Mouse (Mus musculus) hindbrain, embryonic 10.5 days (tissue): ENCODE data around the gene Sva. TPM values are rescaled to one million over a fixed set of nuclear protein-coding genes. Genes with fewer than 3 reads are reported as not detected.

ENCODE experiments used
- DNase-seq: peaks from one replicate; pipeline ENCODE4 v3.0.0-alpha.2; 2017; ENCODE audit warnings: low spot score
- H3K27ac ChIP-seq: fragments of 300-500 bp; sonication (generic); 2 replicates; pipeline ENCODE4 v1.5.1; 2016; ENCODE audit warnings: mild to moderate bottlenecking, moderate library complexity
- H3K27me3 ChIP-seq: fragments of 300-500 bp; sonication (generic); 2 replicates; pipeline ENCODE4 v1.6.1; 2016; ENCODE audit warnings: mild to moderate bottlenecking; ENCODE audit not compliant: poor library complexity, insufficient read depth, severe bottlenecking
- H3K36me3 ChIP-seq: fragments of 300-500 bp; sonication (generic); 2 replicates; pipeline ENCODE4 v1.6.1; 2016; ENCODE audit warnings: mild to moderate bottlenecking, moderate library complexity
- H3K4me1 ChIP-seq: fragments of 300-500 bp; sonication (generic); replicated peaks from 2 replicates; pipeline ENCODE4 v1.6.1; 2016; ENCODE audit warnings: mild to moderate bottlenecking
- H3K4me3 ChIP-seq: fragments of 300-500 bp; sonication (generic); 2 replicates; pipeline ENCODE4 v1.5.1; 2016; ENCODE audit warnings: mild to moderate bottlenecking, moderate library complexity
- H3K9me3 ChIP-seq: fragments of 300-500 bp; sonication (generic); 2 replicates; pipeline ENCODE4 v1.6.1; 2016; ENCODE audit warnings: mild to moderate bottlenecking, moderate library complexity
- polyA plus RNA-seq: library from polyadenylated mRNA; unstranded; fragments of >200 nt; fragmentation: Nextera tagmentation; extraction: Ambion mirVana; gene quantifications from 2 replicates; pipeline ENCODE4 v1.2.1, GENCODE M21; 2016

The Sva gene
- not detected in 2 replicates for polyA plus RNA-seq

GRCm38 (mm10) chr6:42038094-42038493, at the start of gene Sva:
TSS of gene Sva (plus strand) at chr6:42038394.
- Histone ChIP-seq H3K36me3 (no peaks in the 10 kb centered on the region), H3K27me3 (no peaks in the 10 kb centered on the region), H3K4me1 (no peaks in the 10 kb centered on the region), H3K9me3 (no peaks in the 10 kb centered on the region), H3K4me3 (no peak within 1 kb of the TSS), H3K27ac (no peak within 1 kb of the TSS)
- DNase-seq, result no peak

Other genes starting within 250 kb of the Sva start
- not detected in 2 replicates for gene Pip, start 190.9 kb upstream of the Sva start, polyA plus RNA-seq
- not detected in 2 replicates for gene Sval2, start 185.4 kb upstream of the Sva start, polyA plus RNA-seq
- gene Sval1, start 86.8 kb upstream of the Sva start, polyA plus RNA-seq, result 0.29 TPM in 1 of 2 replicates, not detected in the other
- not detected in 2 replicates for gene Sval3, start 70.3 kb upstream of the Sva start, polyA plus RNA-seq
- not detected in 2 replicates for gene Tas2r139, start 102.5 kb downstream of the Sva start, polyA plus RNA-seq
- not detected in 2 replicates for gene Tas2r144, start 176.9 kb downstream of the Sva start, polyA plus RNA-seq
- 16.5 and 17.7 TPM in 2 replicates for gene Gstk1, start 207.5 kb downstream of the Sva start, polyA plus RNA-seq
- 0.48 and 0.75 TPM in 2 replicates for gene Tmem139, start 223.6 kb downstream of the Sva start, polyA plus RNA-seq
- 67.7 and 81.2 TPM in 2 replicates for gene Casp2, start 226.6 kb downstream of the Sva start, polyA plus RNA-seq
- gene Clcn1, start 248.3 kb downstream of the Sva start, polyA plus RNA-seq, result 0.94 and 1.1 TPM in 2 replicates